Mouse (Mus musculus): ENCODE data around the gene Usp7.

- TF ChIP-seq CTCF (conservative IDR thresholded peaks at IDR 0.05; ENCODE audit: insufficient read depth, insufficient read length, low read depth, low read length) (no peak), POLR2A (IDR thresholded peaks at IDR 0.05; ENCODE audit: low read depth, low read length) (no peak)
Observed at GRCm38 (mm10) chr16:8728111-8728748, 63.9 kb downstream of the Usp7 start.
